Comparison of ENCODE assay signal across 9 mouse cellular contexts in the genomic region with DNA sequence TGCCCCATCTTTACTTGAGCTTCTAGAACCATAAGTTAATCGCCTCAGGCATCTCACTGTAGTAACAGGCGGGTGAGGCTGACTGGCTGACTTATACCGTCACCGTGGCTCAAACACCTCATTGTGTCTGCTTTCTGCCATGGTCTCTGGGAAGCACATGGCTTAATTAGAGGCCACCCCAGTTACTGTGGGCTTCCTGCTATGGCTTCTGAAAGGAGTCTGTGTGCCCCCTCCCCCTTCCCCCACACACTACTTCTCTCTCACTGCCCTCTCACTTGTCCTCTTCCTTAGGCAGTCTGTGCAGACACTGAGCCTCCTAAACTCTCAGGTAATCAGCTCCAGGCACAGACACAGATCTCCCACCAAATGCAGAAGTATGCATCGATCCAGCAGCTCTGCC. TPM values are rescaled to one million over a fixed set of nuclear protein-coding genes. Genes with fewer than 3 reads are reported as not detected.
A peak's percentile ranks its signal among the peaks of the same experiment; 100 is the strongest.
DNase-seq lines count a peak whose midpoint lies in the region; ATAC-seq and TF ChIP-seq lines count a peak whose summit lies in the region.
"Had no signal": no experiment of that assay in that cellular context is flagged by ENCODE, and none has a peak within 500 bp of the region (broad histone marks: within the 10 kb centered on the region; RNA-seq: fewer than 3 reads in every experiment).

No protein-coding gene starts in this region.

- 51% methylated on average over 5 of the region's 5 CpGs for WGBS in intestine, embryonic 14.5 days
- 64% methylated on average over 5 of the region's 5 CpGs for WGBS in intestine, postnatal 0 days

- H3K36me3 ChIP-seq in intestine, embryonic 14.5 days (ENCODE audit: control insufficient read depth, insufficient read depth, low read length): no peaks in the 10 kb centered on the region
- no peaks in the 10 kb centered on the region for H3K36me3 ChIP-seq in intestine, postnatal 0 days (ENCODE audit: control insufficient read depth, insufficient read depth)

- H3K4me1 ChIP-seq in intestine, embryonic 14.5 days (replicated peaks; ENCODE audit: control insufficient read depth, insufficient read depth, low read length): peaks cover 70% of the 10 kb centered on the region
- peaks cover 15% of the 10 kb centered on the region for H3K4me1 ChIP-seq in intestine, postnatal 0 days (replicated peaks; ENCODE audit: control insufficient read depth, insufficient read depth, low read length)

- H3K27ac ChIP-seq in intestine, embryonic 14.5 days (ENCODE audit: low read depth): peak overlapping the region; percentile 88
- H3K27ac ChIP-seq in intestine, postnatal 0 days (ENCODE audit: low read depth, low read length): no peak overlapping the region
- H3K27ac ChIP-seq in gastrocnemius, adult 2 months: no peak overlapping the region

- H3K9me3 ChIP-seq in intestine, embryonic 14.5 days (ENCODE audit: control insufficient read depth, low read length): no peaks in the 10 kb centered on the region
- no peaks in the 10 kb centered on the region for H3K9me3 ChIP-seq in intestine, postnatal 0 days (ENCODE audit: control insufficient read depth)

- peak; percentile 14; the same call in 1 of the 2 replicates for ATAC-seq in intestine, embryonic 14.5 days (replicated peaks; ENCODE audit: low FRiP score, low TSS enrichment, low read depth)
- no peak for ATAC-seq in intestine, postnatal 0 days
- ATAC-seq in granulocyte monocyte progenitor cell, adult 5-6 weeks (replicated peaks; ENCODE audit: poor library complexity, severe bottlenecking): peak; percentile 36

- DNase-seq in intestine, embryonic 14.5 days (ENCODE audit: low spot score): no peak
- peak; percentile 79 for DNase-seq in embryo, embryonic 10.5 days (ENCODE audit: low spot score)
- peak; percentile 56 for DNase-seq in mesoderm, embryonic 11.5 days (ENCODE audit: low read depth, low spot score)
- no peak for DNase-seq in gastrocnemius, adult 2 months
- DNase-seq in cerebellum, adult 18-20 months: no peak
- no peak for DNase-seq in thymus, postnatal 0 days (ENCODE audit: low spot score)
- DNase-seq: gastrocnemius, postnatal 10 days had no signal

- no peak overlapping the region for H3K9ac ChIP-seq in intestine, embryonic 14.5 days (ENCODE audit: low read length)
- no peak overlapping the region for H3K9ac ChIP-seq in intestine, postnatal 0 days (ENCODE audit: low read depth, low read length)

- peak overlapping the region; percentile 28; the same call in 1 of the 2 replicates for H3K4me2 ChIP-seq in intestine, embryonic 14.5 days (ENCODE audit: low read length)
- no peak overlapping the region for H3K4me2 ChIP-seq in intestine, postnatal 0 days (replicated peaks; ENCODE audit: low read depth)

- no peak overlapping the region for H3K4me3 ChIP-seq in intestine, embryonic 14.5 days (ENCODE audit: low read depth, low read length)
- no peak overlapping the region for H3K4me3 ChIP-seq in intestine, postnatal 0 days (ENCODE audit: low read depth, low read length)
- no peak overlapping the region for H3K4me3 ChIP-seq in gastrocnemius, adult 2 months

- no peaks in the 10 kb centered on the region for H3K27me3 ChIP-seq in intestine, embryonic 14.5 days (replicated peaks; ENCODE audit: control insufficient read depth, insufficient read depth, low read length)
- H3K27me3 ChIP-seq in intestine, postnatal 0 days (replicated peaks; ENCODE audit: control insufficient read depth, insufficient read depth, low read length): no peaks in the 10 kb centered on the region

- intact Hi-C loops in gastrocnemius, adult 2 months (cut with DNase I): no loop called here

- TF ChIP-seq CTCF in intestine, postnatal 0 days (IDR thresholded peaks at IDR 0.05; ENCODE audit: low read depth): no peak
- no peak for TF ChIP-seq CTCF in gastrocnemius, adult 2 months (IDR thresholded peaks at IDR 0.05)

RNA-seq across cellular contexts. Expression of gene Fignl1, which starts 19.5 kb away (rescaled TPM):
- polyA plus RNA-seq in intestine, embryonic 14.5 days (2014; fragmentation: Nextera tagmentation; extraction: Ambion mirVana): 61.7 and 63.7 TPM in 2 replicates
- polyA plus RNA-seq in intestine, postnatal 0 days (2015; fragmentation: Nextera tagmentation; extraction: Ambion mirVana): 8.1 and 8.3 TPM in 2 replicates
- 43.8 and 51.2 TPM in 2 replicates for total RNA-seq in granulocyte monocyte progenitor cell, adult 5-6 weeks (2014; fragmentation: Nextera tagmentation)
- total RNA-seq in granulocyte monocyte progenitor cell, adult 5-6 weeks (2017): 93.0 and 100 TPM in 2 replicates
- total RNA-seq in gastrocnemius, adult 2 months (2021): under 1 TPM in 1 of 2 experiments, not detected in 1; 0.22 TPM
- 62.4 and 65.6 TPM in 2 replicates for polyA plus RNA-seq in thymus, postnatal 0 days (2015; fragmentation: Nextera tagmentation; extraction: Ambion mirVana)

Comparison
In these comparisons a context has a peak if more than half of its experiments do, and no peak if none do; other contexts are left out.
1. DNase-seq: peak in embryo, embryonic 10.5 days (single experiment) and mesoderm, embryonic 11.5 days (single experiment); none in intestine, embryonic 14.5 days (single experiment), gastrocnemius, adult 2 months (single experiment), cerebellum, adult 18-20 months (0 of 2) and thymus, postnatal 0 days (single experiment).